In genomic region chr9:108002778-108003530, GRCm38 (mm10) we compare ENCODE assay signal across 1 mouse cellular context.
TF ChIP-seq lines count a peak whose summit lies in the region.

No protein-coding gene starts in this region.

TF ChIP-seq in MEL, 35 proteins besides CTCF, POLR2A, EP300 and RAD21 (continued from another document):
- TF ChIP-seq JUND (IDR thresholded peaks at IDR 0.05; ENCODE audit: low read depth, low read length) (no peak), NRF1 (IDR thresholded peaks at IDR 0.05; ENCODE audit: insufficient read depth, low read depth, low read length, poor library complexity, severe bottlenecking) (no peak), GABPA (IDR thresholded peaks at IDR 0.05; ENCODE audit: low read depth, low read length) (no peak), HCFC1 (IDR thresholded peaks at IDR 0.05; ENCODE audit: low read depth, low read length) (peak; percentile 50), ZMIZ1 (IDR thresholded peaks at IDR 0.05; ENCODE audit: low read depth, low read length) (0 out of 2 replicates have a peak, but pooled peaks have one; percentile 39), RCOR1 (IDR thresholded peaks at IDR 0.05; ENCODE audit: low read depth, low read length) (no peak; the same call in 1 of the 2 replicates), SMC3 (IDR thresholded peaks at IDR 0.05; ENCODE audit: low read depth, low read length) (0 out of 2 replicates have a peak, but pooled peaks have one; percentile 12), MAX (IDR thresholded peaks at IDR 0.05; ENCODE audit: low read length) (peak; percentile 15; the same call in 1 of the 2 replicates), SIN3A (IDR thresholded peaks at IDR 0.05; ENCODE audit: low read length) (peak; percentile 32; the same call in 1 of the 2 replicates), GATA1 (IDR thresholded peaks at IDR 0.05; ENCODE audit: low read depth, low read length) (no peak), MXI1 (IDR thresholded peaks at IDR 0.05; ENCODE audit: low read depth, low read length) (peak; percentile 58), MAZ (IDR thresholded peaks at IDR 0.05; ENCODE audit: low read depth, low read length) (0 out of 2 replicates have a peak, but pooled peaks have one; percentile 16), CHD1 (IDR thresholded peaks at IDR 0.05; ENCODE audit: low read depth, low read length) (0 out of 2 replicates have a peak, but pooled peaks have one; percentile 85)
